Mouse (Mus musculus) CD4-positive helper T cell, adult 2 months (primary cell): ENCODE data around the gene Klf13.

ENCODE experiments used
- DNase-seq: peaks from one replicate; pipeline ENCODE4 v3.0.0-alpha.2; 2012; ENCODE audit warnings: low read depth, missing footprints, low spot score

The Klf13 gene

GRCm38 (mm10) chr7:63949176-63949575, 10.5 kb upstream of the Klf13 start:
- DNase-seq: no peak

- DNase-seq: no peak
Measured at GRCm38 (mm10) chr7:63947514-63948487, 9.1 kb upstream of the Klf13 start.

- DNase-seq: peak; percentile 52
Measured at GRCm38 (mm10) chr7:63943946-63944345, 5.2 kb upstream of the Klf13 start.

- DNase-seq: no peak
Measured at GRCm38 (mm10) chr7:63941501-63941900, 2.8 kb upstream of the Klf13 start.

GRCm38 (mm10) chr7:63941050-63941449, 2.3 kb upstream of the Klf13 start:
- DNase-seq: no peak

- no peak for DNase-seq
Measured at GRCm38 (mm10) chr7:63940321-63940720, 1.6 kb upstream of the Klf13 start.

GRCm38 (mm10) chr7:63939397-63939951, 759 bp upstream of the Klf13 start:
- DNase-seq: peak; percentile 90

GRCm38 (mm10) chr7:63938066-63938913, 425 bp downstream of the Klf13 start:
- DNase-seq: no peak

GRCm38 (mm10) chr7:63937236-63938065, 1.3 kb downstream of the Klf13 start:
- DNase-seq: peak; percentile 95

- DNase-seq: no peak
Measured at GRCm38 (mm10) chr7:63936986-63937235, 1.8 kb downstream of the Klf13 start.

- peak; percentile 87 for DNase-seq
Measured at GRCm38 (mm10) chr7:63936188-63936985, 2.3 kb downstream of the Klf13 start.

GRCm38 (mm10) chr7:63935809-63936187, 2.9 kb downstream of the Klf13 start:
- no peak for DNase-seq

GRCm38 (mm10) chr7:63934530-63934929, 4.2 kb downstream of the Klf13 start:
- DNase-seq: no peak

- DNase-seq: no peak
Measured at GRCm38 (mm10) chr7:63933905-63934304, 4.8 kb downstream of the Klf13 start.

GRCm38 (mm10) chr7:63932461-63932860, 6.3 kb downstream of the Klf13 start:
- DNase-seq: no peak

GRCm38 (mm10) chr7:63930766-63931165, 7.9 kb downstream of the Klf13 start:
- DNase-seq: peak; percentile 29

GRCm38 (mm10) chr7:63930132-63930531, 8.6 kb downstream of the Klf13 start:
- DNase-seq: peak; percentile 86

GRCm38 (mm10) chr7:63929080-63929479, 9.6 kb downstream of the Klf13 start:
- DNase-seq: peak; percentile 6

GRCm38 (mm10) chr7:63927121-63927520, 11.6 kb downstream of the Klf13 start:
- no peak for DNase-seq

GRCm38 (mm10) chr7:63926492-63926891, 12.2 kb downstream of the Klf13 start:
- no peak for DNase-seq
